ENCODE assay signal across 13 mouse cellular contexts in the genomic region with DNA sequence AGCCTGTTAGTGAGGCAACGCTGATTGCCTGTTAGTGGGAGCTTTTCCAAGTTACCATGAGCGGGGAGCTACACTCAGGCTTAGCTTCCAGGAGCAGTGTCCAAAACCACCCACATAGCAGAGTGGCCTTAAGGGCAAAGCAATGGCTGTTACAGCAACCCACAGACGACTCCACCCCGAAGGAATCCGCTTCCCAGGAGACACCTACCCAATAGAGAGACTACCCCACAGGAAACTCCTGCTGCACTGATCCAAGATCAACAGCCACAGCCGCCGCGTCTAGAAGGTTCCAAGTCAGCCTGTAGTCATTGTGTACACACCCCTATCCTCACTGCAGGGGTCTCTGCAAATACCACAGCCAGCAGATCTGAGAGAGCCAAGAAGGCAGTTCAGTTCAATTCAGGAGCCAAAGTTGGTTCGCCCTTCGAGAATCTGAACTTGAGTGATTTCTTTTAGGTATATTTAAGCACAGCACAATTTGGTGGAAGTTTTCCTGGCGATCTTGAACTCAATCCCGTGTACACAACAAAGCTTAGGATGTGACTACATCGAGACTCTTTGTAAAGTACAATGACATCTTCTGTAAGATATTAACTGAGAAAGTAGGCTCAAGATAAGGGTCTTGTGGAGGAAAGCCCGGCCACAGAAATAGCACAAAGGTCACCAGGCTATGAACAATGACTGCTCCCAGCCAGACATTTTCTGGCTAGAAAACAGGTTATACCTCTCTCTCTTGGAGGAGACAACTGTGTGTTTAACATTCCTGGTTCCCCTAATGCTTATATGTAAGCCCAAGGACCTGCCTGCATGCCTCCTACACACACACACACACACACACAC. TPM values are rescaled to one million over a fixed set of nuclear protein-coding genes. Genes with fewer than 3 reads are reported as not detected.
DNase-seq lines count a peak whose midpoint lies in the region; ATAC-seq and TF ChIP-seq lines count a peak whose summit lies in the region.
"Had no signal": no experiment of that assay in that cellular context is flagged by ENCODE, and none has a peak within 500 bp of the region (broad histone marks: within the 10 kb centered on the region; RNA-seq: fewer than 3 reads in every experiment).

No protein-coding gene starts in this region.

- peak overlapping the region; percentile 48; the same call in 1 of the 2 replicates for H3K27ac ChIP-seq in kidney, embryonic 16.5 days (ENCODE audit: low read length)
- H3K27ac ChIP-seq in heart, embryonic 13.5 days (replicated peaks) = peak overlapping the region; percentile 86
- peak overlapping the region; percentile 52; the same call in 1 of the 2 replicates for H3K27ac ChIP-seq in lung, postnatal 0 days (ENCODE audit: low read length)
- H3K27ac ChIP-seq: liver, embryonic 13.5 days had no signal

- no peak overlapping the region for H3K9ac ChIP-seq in kidney, embryonic 16.5 days (replicated peaks; ENCODE audit: low read length)
- H3K9ac ChIP-seq in heart, embryonic 13.5 days = no peak overlapping the region
- no peak overlapping the region for H3K9ac ChIP-seq in lung, postnatal 0 days (replicated peaks; ENCODE audit: low read depth)
- H3K9ac ChIP-seq: liver, embryonic 13.5 days had no signal

- ATAC-seq in kidney, embryonic 16.5 days (ENCODE audit: low FRiP score, low TSS enrichment) = 0 out of 2 replicates have a peak, but pooled peaks have one; percentile 23
- no peak for ATAC-seq in heart, embryonic 13.5 days (ENCODE audit: extremely low read depth, insufficient number of reproducible peaks, low FRiP score, low TSS enrichment)
- ATAC-seq in lung, postnatal 0 days = peak; percentile 6; the same call in 1 of the 2 replicates

- no peak for TF ChIP-seq CTCF in lung, postnatal 0 days (IDR thresholded peaks at IDR 0.05)

- no peak; the same call in 1 of the 2 replicates for TF ChIP-seq EP300 in lung, postnatal 0 days (IDR thresholded peaks at IDR 0.05)

- no peak overlapping the region for H3K4me2 ChIP-seq in kidney, embryonic 16.5 days (replicated peaks; ENCODE audit: low read depth, low read length)
- 0 out of 2 replicates have a peak overlapping the region, but pooled peaks have one; percentile 2 for H3K4me2 ChIP-seq in heart, embryonic 13.5 days
- H3K4me2 ChIP-seq in lung, postnatal 0 days (replicated peaks; ENCODE audit: low read depth, low read length) = no peak overlapping the region
- H3K4me2 ChIP-seq: liver, embryonic 13.5 days had no signal

- no peak overlapping the region for H3K4me3 ChIP-seq in kidney, embryonic 16.5 days (ENCODE audit: low read length)
- no peak overlapping the region for H3K4me3 ChIP-seq in heart, embryonic 13.5 days
- H3K4me3 ChIP-seq in lung, postnatal 0 days (ENCODE audit: low read depth, low read length) = no peak overlapping the region
- H3K4me3 ChIP-seq: liver, embryonic 13.5 days; myocyte had no signal

- WGBS in kidney, embryonic 16.5 days = 55% methylated on average over 14 of the region's 14 CpGs
- WGBS in heart, embryonic 13.5 days = 42% methylated on average over 14 of the region's 14 CpGs
- WGBS in lung, postnatal 0 days = 25% methylated on average over 14 of the region's 14 CpGs

- no peak for DNase-seq in kidney, adult 18-20 months
- peak; percentile 9 for DNase-seq in brain, adult 2 months (ENCODE audit: low read depth, low spot score)
- peak; percentile 52 for DNase-seq in lung, postnatal 0 days (ENCODE audit: low spot score)
- no peak for DNase-seq in adrenal gland, postnatal 36 days
- no peak for DNase-seq in urinary bladder, adult 2 months (ENCODE audit: low spot score)
- DNase-seq in T-cell, adult 2 months (ENCODE audit: low spot score) = no peak
- DNase-seq: adrenal gland, postnatal 10 days; liver, embryonic 13.5 days; thymus, adult 18-20 months had no signal

- H3K9me3 ChIP-seq in kidney, embryonic 16.5 days (ENCODE audit: low read length) = peaks cover 5% of the 10 kb centered on the region; the same call in 1 of the 2 replicates
- H3K9me3 ChIP-seq in heart, embryonic 13.5 days = no peaks in the 10 kb centered on the region
- H3K9me3 ChIP-seq in lung, postnatal 0 days (ENCODE audit: low read length) = no peaks in the 10 kb centered on the region
- H3K9me3 ChIP-seq: liver, embryonic 13.5 days had no signal

- H3K36me3 ChIP-seq in kidney, embryonic 16.5 days (ENCODE audit: insufficient read depth, low read length) = no peaks in the 10 kb centered on the region
- no peaks in the 10 kb centered on the region for H3K36me3 ChIP-seq in heart, embryonic 13.5 days
- H3K36me3 ChIP-seq in lung, postnatal 0 days (ENCODE audit: insufficient read depth, low read length) = no peaks in the 10 kb centered on the region
- H3K36me3 ChIP-seq: liver, embryonic 13.5 days had no signal

- H3K27me3 ChIP-seq in kidney, embryonic 16.5 days (ENCODE audit: insufficient read depth, low read length) = no peaks in the 10 kb centered on the region
- H3K27me3 ChIP-seq in heart, embryonic 13.5 days (replicated peaks) = no peaks in the 10 kb centered on the region
- H3K27me3 ChIP-seq in lung, postnatal 0 days (replicated peaks; ENCODE audit: insufficient read depth, low read length) = no peaks in the 10 kb centered on the region

- H3K4me1 ChIP-seq in kidney, embryonic 16.5 days (ENCODE audit: insufficient read depth, low read length) = peaks cover 23% of the 10 kb centered on the region
- H3K4me1 ChIP-seq in heart, embryonic 13.5 days = peaks cover 36% of the 10 kb centered on the region
- H3K4me1 ChIP-seq in lung, postnatal 0 days (ENCODE audit: insufficient read depth, low read depth, low read length) = 0 out of 2 replicates have a peak, but pooled peaks cover 12% of the 10 kb centered on the region

RNA-seq across cellular contexts. Expression of a gene that starts 7.1 kb away (rescaled TPM):
- 12.3 and 13.8 TPM in 2 replicates for polyA plus RNA-seq in kidney, embryonic 16.5 days (2015; fragmentation: Nextera tagmentation; extraction: Ambion mirVana)
- 4.1 and 5.5 TPM in 2 replicates for polyA plus RNA-seq in heart, embryonic 13.5 days (2015; fragmentation: Nextera tagmentation; extraction: Ambion mirVana)
- 15.9 and 19.4 TPM in 2 replicates for polyA plus RNA-seq in lung, postnatal 0 days (2015; fragmentation: Nextera tagmentation; extraction: Ambion mirVana)
- 1 to 10 TPM in 1 of 2 experiments, under 1 TPM in 1; 0.56 to 1.1 TPM for total RNA-seq in adrenal gland, postnatal 36 days (2021)
- 5.0 and 5.7 TPM in 2 replicates for polyA plus RNA-seq in urinary bladder, adult 2 months (2012; rRNA removed)
- total RNA-seq: common myeloid progenitor, adult 5-6 weeks had no signal
- polyA plus RNA-seq: myocyte had no signal

RNA-seq across cellular contexts. Expression of a gene that starts 43.4 kb away (rescaled TPM):
- polyA plus RNA-seq in kidney, embryonic 16.5 days (2015; fragmentation: Nextera tagmentation; extraction: Ambion mirVana) = 43.4 and 44.1 TPM in 2 replicates
- polyA plus RNA-seq in heart, embryonic 13.5 days (2015; fragmentation: Nextera tagmentation; extraction: Ambion mirVana) = 20.7 and 21.1 TPM in 2 replicates
- 8.8 and 9.2 TPM in 2 replicates for polyA plus RNA-seq in lung, postnatal 0 days (2015; fragmentation: Nextera tagmentation; extraction: Ambion mirVana)
- total RNA-seq in adrenal gland, postnatal 36 days (2021) = 1 to 10 TPM; 5.6 to 7.0 TPM
- polyA plus RNA-seq in urinary bladder, adult 2 months (2012; rRNA removed) = 9.1 and 9.4 TPM in 2 replicates

Comparison
In these comparisons a context has a peak if more than half of its experiments do, and no peak if none do; other contexts are left out.
1. DNase-seq: peak in brain, adult 2 months (single experiment) and lung, postnatal 0 days (single experiment); none in kidney, adult 18-20 months (single experiment), adrenal gland, postnatal 36 days (0 of 2), urinary bladder, adult 2 months (single experiment) and T-cell, adult 2 months (single experiment).
2. Peak in every context shown above with its lines, with median percentiles within 50 percentile points of each other: H3K27ac ChIP-seq.